Mouse (Mus musculus) myocyte (in vitro differentiated cells): ENCODE data around the gene Fam160a1.

Experiments
- CEBPB ChIP-seq: IDR thresholded peaks from 2 replicates; pipeline ENCODE4 v1.6.1; 2011; ENCODE audit warnings: mild to moderate bottlenecking, moderate library complexity; ENCODE audit not compliant: poor library complexity, insufficient read depth, severe bottlenecking
- E2F4 ChIP-seq: IDR thresholded peaks from one replicate; pipeline ENCODE4 v1.6.1; 2011; ENCODE audit warnings: mild to moderate bottlenecking, control low read depth, moderate library complexity; ENCODE audit not compliant: insufficient read depth
- MAX ChIP-seq: IDR thresholded peaks from one replicate; pipeline ENCODE4 v1.6.1; 2011; ENCODE audit warnings: low read depth, mild to moderate bottlenecking, control low read depth
- MYOG ChIP-seq, 3 experiments: IDR thresholded peaks; one replicate each; pipeline ENCODE4 v1.6.1; 2011; ENCODE audit warnings: control low read depth in 2 of 3, low read depth in 2 of 3, mild to moderate bottlenecking in 2 of 3; ENCODE audit not compliant: insufficient read length in 2 of 3, control insufficient read depth in 1 of 3, insufficient read depth in 1 of 3
- POLR2A ChIP-seq: IDR thresholded peaks from one replicate; pipeline ENCODE4 v1.6.1; 2011; ENCODE audit warnings: low read depth, mild to moderate bottlenecking, control low read depth, moderate library complexity; ENCODE audit not compliant: insufficient read length
- POLR2AphosphoS2 ChIP-seq: IDR thresholded peaks from one replicate; pipeline ENCODE4 v1.6.1; 2011; ENCODE audit warnings: low read depth, control low read depth; ENCODE audit not compliant: insufficient read length
- REST ChIP-seq: IDR thresholded peaks from one replicate; pipeline ENCODE4 v1.6.1; 2011; ENCODE audit warnings: mild to moderate bottlenecking, control low read depth, moderate library complexity; ENCODE audit not compliant: insufficient read depth, insufficient read length
- SRF ChIP-seq: IDR thresholded peaks from one replicate; pipeline ENCODE4 v1.6.1; 2011; ENCODE audit warnings: low read depth; ENCODE audit not compliant: control insufficient read depth, insufficient read length

DNA sequence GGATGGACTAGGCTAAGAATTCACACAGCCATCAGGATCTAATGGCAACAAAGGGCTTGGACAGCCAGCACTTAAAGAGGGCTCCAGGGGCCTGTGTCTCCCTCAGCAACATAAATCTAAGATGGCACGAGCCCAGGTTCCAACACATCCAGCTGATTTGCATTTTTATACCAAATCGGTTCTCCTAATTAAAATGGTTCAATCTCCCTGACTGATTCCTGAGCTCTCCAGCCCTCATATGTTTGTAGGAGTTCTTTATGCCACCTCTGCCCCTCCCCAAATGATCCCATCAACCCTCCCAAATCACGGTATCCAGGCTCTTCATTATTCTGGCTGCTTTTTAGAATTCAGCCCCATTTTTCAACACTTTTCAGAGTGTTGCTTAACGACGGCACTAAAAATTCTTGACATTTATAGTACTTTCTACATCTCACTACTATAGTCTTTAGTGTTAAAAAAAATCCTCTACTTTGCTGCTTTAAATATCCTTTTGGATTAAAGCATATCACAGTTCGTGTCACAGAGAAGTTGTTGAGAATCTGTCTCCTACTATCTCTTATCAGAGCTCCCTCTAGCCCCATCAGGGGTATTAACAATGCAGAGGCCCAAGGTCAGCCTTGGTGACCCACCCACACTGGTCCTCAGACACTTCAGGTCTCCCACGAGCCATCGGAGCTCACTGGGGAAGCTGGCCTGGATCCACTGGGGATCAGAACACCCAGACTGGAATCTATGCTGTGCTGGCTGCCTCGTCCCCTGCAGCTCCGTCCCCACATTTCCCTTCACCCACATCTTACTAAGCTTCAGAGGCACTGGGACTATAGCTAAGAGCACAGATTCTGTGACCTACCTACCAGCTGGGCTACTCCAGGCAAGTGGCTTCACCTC is 154.9 kb downstream of the Fam160a1 start:
- TF ChIP-seq CEBPB (no peak), POLR2A (no peak), MAX (no peak), MYOG (IDR thresholded peaks at IDR 0.05; ENCODE audit: control insufficient read depth in 1 of 3, insufficient read depth in 1 of 3, insufficient read length in 2 of 3, low read depth in 2 of 3) (no peak), REST (no peak), SRF (no peak), E2F4 (no peak), POLR2AphosphoS2 (no peak)
